Mouse (Mus musculus) central nervous system, embryonic 11.5 days (tissue): Measurements from ENCODE around the gene Mfsd6l. TPM values are rescaled to one million over a fixed set of nuclear protein-coding genes. Genes with fewer than 3 reads are reported as not detected.

ENCODE experiments used
- polyA plus RNA-seq: library from polyadenylated mRNA; depleted of rRNA; stranded (reverse); fragments of >200 nt; gene quantifications from 2 replicates; pipeline ENCODE4 v1.2.3, GENCODE M21; 2012; rRNA removed

The Mfsd6l gene
- polyA plus RNA-seq, result 0.11 and 0.12 TPM in 2 replicates

DNA sequence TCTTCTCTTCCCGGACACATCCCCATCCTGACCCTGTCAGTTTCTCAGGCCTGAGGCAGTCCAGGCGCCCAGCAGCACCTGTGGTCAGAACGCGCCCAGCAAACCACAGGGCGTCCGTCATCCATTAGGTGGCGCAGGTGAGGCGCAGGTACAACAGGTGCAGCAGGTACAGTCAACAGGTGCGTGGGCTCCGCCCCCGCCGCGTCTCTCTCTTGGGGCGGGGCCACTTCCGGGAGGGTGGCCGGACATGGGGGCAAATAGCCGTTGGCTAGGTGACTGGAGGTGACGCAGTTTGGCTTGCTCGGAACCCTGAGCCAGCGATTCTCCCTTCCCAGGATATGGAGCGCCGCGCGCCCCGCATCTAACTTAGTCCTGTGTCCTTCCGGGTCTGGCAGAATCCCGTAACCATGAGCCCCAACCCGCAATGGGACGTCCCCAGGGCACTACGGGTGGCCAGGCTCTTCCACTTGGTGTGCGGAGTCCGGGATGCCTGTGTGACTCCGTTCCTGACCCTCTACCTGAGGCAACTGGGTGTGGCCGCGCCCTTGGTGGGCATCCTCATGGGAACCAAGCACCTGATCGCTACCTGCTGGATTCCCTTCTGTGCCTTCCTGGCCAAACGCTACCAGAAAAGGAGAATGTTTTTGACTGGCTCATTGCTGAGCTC, at the start of gene Mfsd6l:
Gene Mfsd6l (plus strand): TSS at position 269 of the 667 bp plus-strand sequence.

DNA sequence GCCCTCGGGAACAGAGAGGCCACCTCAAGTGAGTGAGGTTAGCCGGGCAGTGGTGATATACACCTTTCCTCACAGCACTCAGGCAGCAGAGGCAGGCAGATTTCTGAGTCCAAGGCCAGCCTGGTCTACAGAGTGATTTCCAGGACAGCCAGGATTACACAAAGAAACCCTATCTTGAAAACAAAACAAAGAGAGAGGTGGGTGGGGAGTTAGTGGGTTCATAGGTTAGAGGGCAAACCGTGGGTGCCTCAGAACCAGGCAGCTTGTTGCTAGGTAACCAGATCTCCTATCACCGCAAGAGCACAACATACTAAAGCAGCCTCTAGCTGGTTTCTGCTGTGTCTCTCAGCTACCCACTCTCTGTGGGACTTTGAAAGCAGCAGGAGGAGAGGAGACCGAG, 30.7 kb downstream of the Mfsd6l start, which contains the start of gene Ccdc42:
Gene Ccdc42 (plus strand): TSS at position 301 of the 400 bp plus-strand sequence.

Other genes with a start within 250 kb of the Mfsd6l start
- gene Ntn1, start 155.4 kb upstream of the Mfsd6l start, polyA plus RNA-seq, result 36.8 and 47.5 TPM in 2 replicates
- gene Pik3r5, start 124.1 kb upstream of the Mfsd6l start, polyA plus RNA-seq, result 0.60 and 1.1 TPM in 2 replicates
- 1.2 and 1.7 TPM in 2 replicates for gene Pik3r6, start 53.2 kb upstream of the Mfsd6l start, polyA plus RNA-seq
- gene Ccdc42, start 30.8 kb downstream of the Mfsd6l start, polyA plus RNA-seq, result 0.93 and 1.4 TPM in 2 replicates
- 179 and 209 TPM in 2 replicates for gene Myh10, start 135.4 kb downstream of the Mfsd6l start, polyA plus RNA-seq